Mouse (Mus musculus) urinary bladder, adult 2 months (tissue): Measurements from ENCODE around the gene Gm21977. TPM values are rescaled to one million over a fixed set of nuclear protein-coding genes. Genes with fewer than 3 reads are reported as not detected.
"Not testable (repeated sequence)": the region's sequence is repeated elsewhere in the genome, so short reads cannot be mapped to it uniquely, and the experiment has no call there.

Source experiments
- DNase-seq: peaks from one replicate; pipeline ENCODE4 v3.0.0; 2022; ENCODE audit warnings: low spot score
- polyA plus RNA-seq: library from polyadenylated mRNA; depleted of rRNA; stranded (reverse); fragments of >200 nt; gene quantifications from 2 replicates; pipeline ENCODE4 v1.2.3, GENCODE M21; 2012; rRNA removed

Gm21977 gene
- polyA plus RNA-seq, result not detected in 2 replicates

- DNase-seq, result not testable (repeated sequence)
These were observed at the start of gene Gm21977 for GRCm38 (mm10) chr14:42853377-42853776. Gm21977 (minus strand) TSS chr14:42853477.

Other genes starting within 250 kb of the Gm21977 start
- gene Gm3633, start 211.6 kb downstream of the Gm21977 start, polyA plus RNA-seq, result not detected in 2 replicates
- gene Gm10378, start 197.5 kb downstream of the Gm21977 start, polyA plus RNA-seq, result not detected in 2 replicates
- not detected in 2 replicates for gene Gm3015, start 84.7 kb downstream of the Gm21977 start, polyA plus RNA-seq
- gene Gm10377, start 55.5 kb downstream of the Gm21977 start, polyA plus RNA-seq, result not detected in 2 replicates
- gene Gm8082, start 140.1 kb upstream of the Gm21977 start, polyA plus RNA-seq, result not detected in 2 replicates
- gene Gm10376, start 162.2 kb upstream of the Gm21977 start, polyA plus RNA-seq, result not detected in 2 replicates
- not detected in 2 replicates for gene Gm8094, start 223.2 kb upstream of the Gm21977 start, polyA plus RNA-seq
- gene Gm8104, start 247.1 kb upstream of the Gm21977 start, polyA plus RNA-seq, result not detected in 2 replicates